ENCODE assay signal across 8 mouse cellular contexts in the genomic region with DNA sequence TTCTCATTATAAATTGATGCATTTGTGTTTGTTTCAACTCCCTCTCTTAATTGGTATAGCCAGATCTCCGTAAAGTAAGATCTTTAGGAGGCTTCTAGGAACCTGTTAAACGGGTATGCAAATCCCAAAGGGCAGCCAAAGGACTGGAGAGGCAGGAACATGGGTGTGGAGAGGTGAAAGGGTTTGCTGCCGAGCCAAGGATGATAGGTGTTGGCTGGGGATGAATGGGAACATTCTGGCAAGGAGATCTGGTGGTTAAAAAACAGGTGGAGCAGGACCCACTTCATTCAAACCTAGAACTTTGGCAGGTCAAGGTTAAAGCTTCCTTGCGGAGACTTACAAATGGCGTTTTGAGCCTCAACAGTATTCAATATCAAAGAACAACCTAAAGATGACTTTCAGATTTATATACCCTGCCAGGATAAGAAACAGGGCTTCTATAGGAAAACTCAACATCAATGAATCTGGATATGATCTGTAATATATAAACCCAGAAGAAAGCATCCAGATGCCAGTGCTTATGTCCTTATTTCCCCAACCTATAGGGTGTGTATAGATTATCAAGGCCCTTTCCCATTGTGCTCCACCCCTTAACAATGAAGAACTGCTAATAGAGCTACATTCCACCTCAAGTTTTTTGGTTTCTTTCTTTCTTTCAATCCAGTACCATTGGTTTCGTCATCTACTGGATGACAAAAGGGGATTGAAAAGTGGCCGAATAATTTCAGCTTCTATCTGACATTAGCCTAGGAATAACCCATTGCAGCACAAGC. TPM values are rescaled to one million over a fixed set of nuclear protein-coding genes. Genes with fewer than 3 reads are reported as not detected.
DNase-seq lines count a peak whose midpoint lies in the region; ATAC-seq and TF ChIP-seq lines count a peak whose summit lies in the region.

No protein-coding gene starts in this region.

- H3K4me2 ChIP-seq in embryonic facial prominence, embryonic 15.5 days (replicated peaks): peak overlapping the region; percentile 63
- H3K4me2 ChIP-seq in neural tube, embryonic 13.5 days: peak overlapping the region; percentile 65

- peaks cover 10% of the 10 kb centered on the region; the same call in 1 of the 2 replicates for H3K4me1 ChIP-seq in kidney, adult 2 months (ENCODE audit: control insufficient read depth, insufficient read depth, low read length)
- H3K4me1 ChIP-seq in embryonic facial prominence, embryonic 15.5 days: peaks cover 14% of the 10 kb centered on the region
- peaks cover 33% of the 10 kb centered on the region for H3K4me1 ChIP-seq in neural tube, embryonic 13.5 days (replicated peaks)

- TF ChIP-seq POLR2A in kidney, adult 2 months (IDR thresholded peaks at IDR 0.05; ENCODE audit: low read depth, low read length): no peak

- DNase-seq in kidney, adult 2 months: peak; percentile 47
- DNase-seq in kidney, postnatal 10 days: no peak
- DNase-seq in kidney, postnatal 25 days: peak; percentile 16 to 57
- no peak for DNase-seq in layer of hippocampus, adult 9-10 months (ENCODE audit: low spot score)
- DNase-seq in adrenal gland, postnatal 4 days (ENCODE audit: low spot score in 2 of 2): no peak
- no peak for DNase-seq in thymus, postnatal 36 days

- TF ChIP-seq CTCF in kidney, adult 2 months (conservative IDR thresholded peaks at IDR 0.05; ENCODE audit: insufficient read depth, insufficient read length, low read depth, low read length): no peak

- no peak for ATAC-seq in embryonic facial prominence, embryonic 15.5 days (ENCODE audit: insufficient number of reproducible peaks, low FRiP score, low TSS enrichment, low read depth)
- ATAC-seq in neural tube, embryonic 13.5 days (ENCODE audit: low read depth): no peak

- H3K9ac ChIP-seq in embryonic facial prominence, embryonic 15.5 days: no peak overlapping the region
- H3K9ac ChIP-seq in neural tube, embryonic 13.5 days: peak overlapping the region; percentile 90

- no peaks in the 10 kb centered on the region for H3K9me3 ChIP-seq in embryonic facial prominence, embryonic 15.5 days (replicated peaks)
- H3K9me3 ChIP-seq in neural tube, embryonic 13.5 days: no peaks in the 10 kb centered on the region

- no peak overlapping the region for H3K4me3 ChIP-seq in kidney, adult 2 months (ENCODE audit: insufficient read depth, low read depth, low read length)
- H3K4me3 ChIP-seq in embryonic facial prominence, embryonic 15.5 days (replicated peaks): no peak overlapping the region
- peak overlapping the region; percentile 71 for H3K4me3 ChIP-seq in neural tube, embryonic 13.5 days

- WGBS in kidney, adult 2 months: 47% methylated on average over 7 of the region's 7 CpGs
- WGBS in embryonic facial prominence, embryonic 15.5 days: 41% methylated on average over 7 of the region's 7 CpGs
- 35% methylated on average over 7 of the region's 7 CpGs for WGBS in neural tube, embryonic 13.5 days

- no peak overlapping the region for H3K27ac ChIP-seq in kidney, adult 2 months (ENCODE audit: insufficient read depth, low read depth, low read length)
- no peak overlapping the region for H3K27ac ChIP-seq in embryonic facial prominence, embryonic 15.5 days (replicated peaks)
- H3K27ac ChIP-seq in neural tube, embryonic 13.5 days (replicated peaks): peak overlapping the region; percentile 99

- no peaks in the 10 kb centered on the region for H3K36me3 ChIP-seq in kidney, adult 2 months (ENCODE audit: control insufficient read depth, insufficient read depth, low read length)
- H3K36me3 ChIP-seq in embryonic facial prominence, embryonic 15.5 days: 0 out of 2 replicates have a peak, but pooled peaks cover 5% of the 10 kb centered on the region
- H3K36me3 ChIP-seq in neural tube, embryonic 13.5 days: peaks cover 6% of the 10 kb centered on the region

- no peaks in the 10 kb centered on the region for H3K27me3 ChIP-seq in kidney, adult 2 months (replicated peaks; ENCODE audit: control insufficient read depth, insufficient read depth, low read length)
- H3K27me3 ChIP-seq in embryonic facial prominence, embryonic 15.5 days: no peaks in the 10 kb centered on the region
- no peaks in the 10 kb centered on the region for H3K27me3 ChIP-seq in neural tube, embryonic 13.5 days

RNA-seq across cellular contexts. Expression of gene Phc1, which starts 0.9 kb away (rescaled TPM):
- polyA plus RNA-seq in kidney, adult 2 months (2012; rRNA removed): 27.4 and 39.1 TPM in 2 replicates
- polyA plus RNA-seq in embryonic facial prominence, embryonic 15.5 days (2015; fragmentation: Nextera tagmentation; extraction: Ambion mirVana): 17.6 and 19.6 TPM in 2 replicates
- 34.0 and 34.4 TPM in 2 replicates for polyA plus RNA-seq in neural tube, embryonic 13.5 days (2015; fragmentation: Nextera tagmentation; extraction: Ambion mirVana)
- 10 to 100 TPM; 41.8 to 43.9 TPM for total RNA-seq in adrenal gland, postnatal 4 days (2021)

RNA-seq across cellular contexts. Expression of gene M6pr, which starts 32.7 kb away (rescaled TPM):
- polyA plus RNA-seq in kidney, adult 2 months (2012; rRNA removed): 94.4 and 107 TPM in 2 replicates
- polyA plus RNA-seq in embryonic facial prominence, embryonic 15.5 days (2015; fragmentation: Nextera tagmentation; extraction: Ambion mirVana): 88.2 and 94.8 TPM in 2 replicates
- 59.9 and 66.1 TPM in 2 replicates for polyA plus RNA-seq in neural tube, embryonic 13.5 days (2015; fragmentation: Nextera tagmentation; extraction: Ambion mirVana)
- total RNA-seq in adrenal gland, postnatal 4 days (2021): 100 to 1,000 TPM; 138 to 140 TPM

RNA-seq across cellular contexts. Expression of gene Klrg1, which starts 58.5 kb away (rescaled TPM):
- 0.08 TPM in 1 of 2 replicates, not detected in the other for polyA plus RNA-seq in kidney, adult 2 months (2012; rRNA removed)
- polyA plus RNA-seq in embryonic facial prominence, embryonic 15.5 days (2015; fragmentation: Nextera tagmentation; extraction: Ambion mirVana): not detected in 2 replicates
- 0.21 and 0.63 TPM in 2 replicates for polyA plus RNA-seq in neural tube, embryonic 13.5 days (2015; fragmentation: Nextera tagmentation; extraction: Ambion mirVana)
- not detected for total RNA-seq in adrenal gland, postnatal 4 days (2021)

Comparison
In these comparisons a context has a peak if more than half of its experiments do, and no peak if none do; other contexts are left out.
1. DNase-seq: peak in kidney, adult 2 months (single experiment) and kidney, postnatal 25 days (2 of 2); none in kidney, postnatal 10 days (single experiment), layer of hippocampus, adult 9-10 months (single experiment), adrenal gland, postnatal 4 days (0 of 2) and thymus, postnatal 36 days (0 of 2).